Mouse (Mus musculus) gastrocnemius, adult 2 months (tissue): Measurements from ENCODE around the gene Grtp1. TPM values are rescaled to one million over a fixed set of nuclear protein-coding genes. Genes with fewer than 3 reads are reported as not detected.
A peak's percentile ranks its signal among the peaks of the same experiment; 100 is the strongest.

ENCODE experiments used
- DNase-seq: peaks from one replicate; pipeline ENCODE4 v3.0.0; 2022
- H3K27ac ChIP-seq: fragments of 200-600 bp; 2 replicates; pipeline ENCODE4 v1.8.1; 2022; ENCODE audit warnings: mild to moderate bottlenecking
- H3K4me3 ChIP-seq: fragments of 200-600 bp; 2 replicates; pipeline ENCODE4 v1.8.1; 2022; ENCODE audit warnings: mild to moderate bottlenecking, moderate library complexity
- CTCF ChIP-seq: fragments of 200-600 bp; IDR thresholded peaks from 2 replicates; pipeline ENCODE4 v1.8.1; 2022; ENCODE audit warnings: antibody characterized with exemption, mild to moderate bottlenecking, moderate library complexity
- intact Hi-C: fragments of 180-260 bp; cut with DNase I; formaldehyde crosslinking; loops from one replicate; pipeline ENCODE4 v1.15.1; 2025
- total RNA-seq, 2 experiments: library from RNA; stranded (reverse); gene quantifications; 2 replicates each; pipeline ENCODE4 v1.2.3; 2021

Grtp1 gene
- total RNA-seq, 2 experiments from 2014 or later = 9.7 to 20.6 TPM

- H3K4me3 ChIP-seq = peak overlapping the region; percentile 92
- no peak for TF ChIP-seq CTCF
- H3K27ac ChIP-seq = peak overlapping the region; percentile 51; the same call in 1 of the 2 replicates
- intact Hi-C loops = no loop called here
- DNase-seq = no peak
These were observed 1.6 kb upstream of the Grtp1 start for GRCm38 (mm10) chr8:13202041-13202440.

GRCm38 (mm10) chr8:13201013-13201334, 554 bp upstream of the Grtp1 start:
- DNase-seq = no peak
- intact Hi-C loops = no loop called here
- no peak for TF ChIP-seq CTCF
- H3K4me3 ChIP-seq = peak overlapping the region; percentile 92
- peak overlapping the region; percentile 79 for H3K27ac ChIP-seq

- DNase-seq = no peak
- Histone ChIP-seq H3K4me3 (peak overlapping the region; percentile 92), H3K27ac (no peak overlapping the region; the same call in 1 of the 2 replicates)
- no peak for TF ChIP-seq CTCF
- intact Hi-C loops = no loop called here
These were observed 897 bp downstream of the Grtp1 start for GRCm38 (mm10) chr8:13199385-13200061.

GRCm38 (mm10) chr8:13197493-13197892, 2.9 kb downstream of the Grtp1 start:
- TF ChIP-seq CTCF = no peak
- DNase-seq = no peak
- no peak overlapping the region for H3K27ac ChIP-seq
- intact Hi-C loops = no loop called here
- no peak overlapping the region for H3K4me3 ChIP-seq

- Histone ChIP-seq H3K27ac (no peak overlapping the region), H3K4me3 (no peak overlapping the region)
- TF ChIP-seq CTCF = no peak
- intact Hi-C loops = no loop called here
- no peak for DNase-seq
These were observed 5.6 kb downstream of the Grtp1 start for GRCm38 (mm10) chr8:13194818-13195217.

- intact Hi-C loops = no loop called here
- no peak for DNase-seq
- no peak for TF ChIP-seq CTCF
- Histone ChIP-seq H3K27ac (no peak overlapping the region), H3K4me3 (no peak overlapping the region)
These were observed 10.2 kb downstream of the Grtp1 start for GRCm38 (mm10) chr8:13190235-13190634.

- no peak for TF ChIP-seq CTCF
- no peak for DNase-seq
- Histone ChIP-seq H3K27ac (no peak overlapping the region), H3K4me3 (no peak overlapping the region)
- intact Hi-C loops = no loop called here
These were observed 11.6 kb downstream of the Grtp1 start for GRCm38 (mm10) chr8:13188857-13189256.

- no peak for TF ChIP-seq CTCF
- intact Hi-C loops = no loop called here
- Histone ChIP-seq H3K27ac (peak overlapping the region; percentile 88; the same call in 1 of the 2 replicates), H3K4me3 (no peak overlapping the region)
- no peak for DNase-seq
These were observed 12.3 kb downstream of the Grtp1 start for GRCm38 (mm10) chr8:13188052-13188555.

- H3K27ac ChIP-seq = peak overlapping the region; percentile 88
- no peak for TF ChIP-seq CTCF
- no peak overlapping the region for H3K4me3 ChIP-seq
- peak; percentile 50 for DNase-seq
- intact Hi-C loops = no loop called here
These were observed 12.8 kb downstream of the Grtp1 start for GRCm38 (mm10) chr8:13187638-13188037.

- peak overlapping the region; percentile 88 for H3K27ac ChIP-seq
- DNase-seq = peak; percentile 83
- peak; percentile 20; the same call in 1 of the 2 replicates for TF ChIP-seq CTCF
- intact Hi-C loops = no loop called here
- H3K4me3 ChIP-seq = peak overlapping the region; percentile 59
These were observed 13.2 kb downstream of the Grtp1 start for GRCm38 (mm10) chr8:13187229-13187628.

GRCm38 (mm10) chr8:13186819-13187218, 13.6 kb downstream of the Grtp1 start:
- no peak for DNase-seq

GRCm38 (mm10) chr8:13181691-13181976, 18.8 kb downstream of the Grtp1 start:
- peak overlapping the region; percentile 19; the same call in 1 of the 2 replicates for H3K4me3 ChIP-seq
- no peak for TF ChIP-seq CTCF
- intact Hi-C loops = no loop called here
- DNase-seq = no peak
- peak overlapping the region; percentile 89 for H3K27ac ChIP-seq

More at GRCm38 (mm10) chr8:13186819-13187218, 13.6 kb downstream of the Grtp1 start:
- Histone ChIP-seq H3K4me3 (peak overlapping the region; percentile 59), H3K27ac (peak overlapping the region; percentile 88)
- intact Hi-C loops = no loop called here
- no peak for TF ChIP-seq CTCF

- Histone ChIP-seq H3K4me3 (peak overlapping the region; percentile 28), H3K27ac (peak overlapping the region; percentile 89)
- peak; percentile 15; the same call in 1 of the 2 replicates for TF ChIP-seq CTCF
- DNase-seq = peak; percentile 63
- intact Hi-C loops = no loop called here
These were observed 19.3 kb downstream of the Grtp1 start for GRCm38 (mm10) chr8:13180911-13181690.

- Histone ChIP-seq H3K4me3 (peak overlapping the region; percentile 28), H3K27ac (peak overlapping the region; percentile 89)
- intact Hi-C loops = no loop called here
- peak; percentile 48 for DNase-seq
- TF ChIP-seq CTCF = no peak
These were observed 20.0 kb downstream of the Grtp1 start for GRCm38 (mm10) chr8:13180408-13180807.
